Mouse (Mus musculus) inflammation-experienced regulatory T-cells, adult 6 months (primary cell): ENCODE data around the gene Zkscan1. TPM values are rescaled to one million over a fixed set of nuclear protein-coding genes. Genes with fewer than 3 reads are reported as not detected.
A peak's percentile ranks its signal among the peaks of the same experiment; 100 is the strongest.

ENCODE experiments used
- ATAC-seq: one replicate; pipeline ENCODE4 v1.8.0; 2017
- polyA plus RNA-seq, 3 experiments: library from polyadenylated mRNA; unstranded; fragments of 100-300 nt; shearing (Covaris generic); gene quantifications; one replicate each; pipeline ENCODE4 v1.2.1; 2017

Zkscan1 gene
- polyA plus RNA-seq, 3 experiments from 2014 or later: 9.7 to 11.1 (median 11.0) TPM

- peak; percentile 16 for ATAC-seq
These were observed 32.5 kb downstream of the Zkscan1 start for GRCm38 (mm10) chr5:138117199-138118015.

GRCm38 (mm10) chr5:138118041-138118440 is 33.2 kb downstream of the Zkscan1 start:
- no peak for ATAC-seq

- ATAC-seq: no peak
These were observed 47.7 kb downstream of the Zkscan1 start for GRCm38 (mm10) chr5:138132425-138133064.

- no peak for ATAC-seq
These were observed 52.4 kb downstream of the Zkscan1 start for GRCm38 (mm10) chr5:138137257-138137656.

- ATAC-seq: peak; percentile 77
These were observed 53.2 kb downstream of the Zkscan1 start for GRCm38 (mm10) chr5:138137935-138138549.

DNA sequence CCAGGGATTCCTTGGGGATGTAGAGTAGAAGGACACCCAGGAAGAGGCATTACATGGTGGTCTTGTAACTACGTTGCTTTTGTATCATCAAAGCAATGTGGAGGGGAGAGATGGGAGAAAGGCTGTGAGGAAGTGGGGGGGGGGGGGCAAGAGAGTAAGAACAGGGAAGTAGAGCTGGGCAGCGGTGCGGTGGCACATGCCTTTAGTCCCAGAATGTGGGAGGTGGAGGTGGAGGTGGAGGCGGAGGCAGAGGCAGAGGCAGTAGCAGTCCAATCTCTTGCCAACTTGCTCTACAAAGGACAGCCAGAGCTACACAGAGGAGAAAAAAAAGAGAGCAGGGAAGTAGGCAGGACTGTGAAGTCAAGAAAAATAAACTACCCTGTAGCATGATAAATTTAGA is 53.7 kb downstream of the Zkscan1 start:
- ATAC-seq: no peak

GRCm38 (mm10) chr5:138154390-138154789 is 69.5 kb downstream of the Zkscan1 start:
- no peak for ATAC-seq

DNA sequence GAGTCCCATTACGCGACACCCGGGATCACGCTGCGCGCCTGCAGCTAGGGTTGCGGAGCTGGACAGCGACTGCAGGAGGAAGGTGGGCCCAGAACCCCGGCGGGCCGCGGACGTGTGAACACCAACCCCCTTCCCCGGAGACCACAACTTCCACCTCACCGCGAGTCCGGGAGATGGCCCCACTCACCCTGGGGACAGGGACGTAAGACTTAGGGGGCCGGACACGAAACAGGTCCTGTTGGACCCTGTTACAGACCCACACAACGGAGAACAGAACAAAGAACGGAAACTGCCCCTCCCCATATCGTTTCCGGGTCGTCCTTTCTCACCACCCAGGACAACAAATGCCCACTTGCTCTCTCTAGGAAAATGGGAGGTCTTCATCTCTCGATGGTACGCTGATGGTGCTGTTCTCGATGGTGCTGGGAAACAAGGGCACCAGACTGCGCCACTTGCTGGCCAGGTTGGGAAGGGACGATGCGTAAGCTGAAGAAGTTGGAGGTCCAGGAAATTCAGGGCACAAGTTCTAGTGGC is 70.6 kb downstream of the Zkscan1 start, which contains the start of gene Zfp113:
Gene Zfp113 (minus strand): TSS at position 302 of the 534 bp plus-strand sequence.
- peak; percentile 98 for ATAC-seq

Other genes with a start within 250 kb of the Zkscan1 start
- gene Pilra, start 248.8 kb upstream of the Zkscan1 start, polyA plus RNA-seq: under 1 TPM in 2 of 3 experiments, not detected in 1; 0.19 to 0.79 TPM
- gene Pilrb1, start 227.0 kb upstream of the Zkscan1 start, polyA plus RNA-seq: under 1 TPM in 1 of 3 experiments, not detected in 2; 0.38 TPM
- gene Pilrb2, start 213.3 kb upstream of the Zkscan1 start, polyA plus RNA-seq: not detected
- not detected for gene Cyp3a13, start 163.5 kb upstream of the Zkscan1 start, polyA plus RNA-seq
- not detected for gene Gjc3, start 122.0 kb upstream of the Zkscan1 start, polyA plus RNA-seq
- not detected for gene Azgp1, start 103.6 kb upstream of the Zkscan1 start, polyA plus RNA-seq
- gene Smok3a, start 63.8 kb upstream of the Zkscan1 start, polyA plus RNA-seq: not detected
- gene Smok3b, start 63.7 kb upstream of the Zkscan1 start, polyA plus RNA-seq: not detected
- gene Smok3c, start 31.9 kb upstream of the Zkscan1 start, polyA plus RNA-seq: not detected
- gene Zscan21, start 31.8 kb downstream of the Zkscan1 start, polyA plus RNA-seq: 10 to 100 TPM; 18.6 to 21.0 (median 19.1) TPM
- 10 to 100 TPM in 1 of 3 experiments, 1 to 10 TPM in 2; 9.5 to 17.9 (median 9.8) TPM for gene Zfp113, start 70.7 kb downstream of the Zkscan1 start, polyA plus RNA-seq
- gene Cops6, start 76.0 kb downstream of the Zkscan1 start, polyA plus RNA-seq: 100 to 1,000 TPM; 199 to 212 (median 207) TPM
- 1 to 10 TPM; 4.9 to 7.5 (median 7.4) TPM for gene Ap4m1, start 86.9 kb downstream of the Zkscan1 start, polyA plus RNA-seq
- gene Mcm7, start 87.3 kb downstream of the Zkscan1 start, polyA plus RNA-seq: 10 to 100 TPM; 47.6 to 94.8 (median 56.4) TPM
- gene Taf6, start 102.4 kb downstream of the Zkscan1 start, polyA plus RNA-seq: 10 to 100 TPM; 56.3 to 64.3 (median 58.1) TPM
- 10 to 100 TPM; 49.4 to 55.0 (median 54.5) TPM for gene Cnpy4, start 102.4 kb downstream of the Zkscan1 start, polyA plus RNA-seq
- under 1 TPM in 1 of 3 experiments, not detected in 2; 0.55 TPM for gene Mblac1, start 109.2 kb downstream of the Zkscan1 start, polyA plus RNA-seq
- under 1 TPM in 1 of 3 experiments, not detected in 2; 0.31 TPM for gene Nxpe5, start 140.8 kb downstream of the Zkscan1 start, polyA plus RNA-seq
- 100 to 1,000 TPM; 113 to 131 (median 127) TPM for gene Lamtor4, start 170.4 kb downstream of the Zkscan1 start, polyA plus RNA-seq
- 1 to 10 TPM; 4.1 to 7.4 (median 5.8) TPM for gene BC037034, start 178.9 kb downstream of the Zkscan1 start, polyA plus RNA-seq
- under 1 TPM in 2 of 3 experiments, not detected in 1; 0.55 to 0.61 TPM for gene Gal3st4, start 187.8 kb downstream of the Zkscan1 start, polyA plus RNA-seq
- under 1 TPM in 1 of 3 experiments, not detected in 2; 0.16 TPM for gene Gm43720, start 194.9 kb downstream of the Zkscan1 start, polyA plus RNA-seq
- gene Gpc2, start 194.9 kb downstream of the Zkscan1 start, polyA plus RNA-seq: under 1 TPM in 2 of 3 experiments, not detected in 1; 0.14 to 0.35 TPM
- not detected for gene Stag3, start 195.2 kb downstream of the Zkscan1 start, polyA plus RNA-seq